Mouse (Mus musculus) bone marrow, adult 2 months (tissue): ENCODE measurements around the gene Olfr630. TPM values are rescaled to one million over a fixed set of nuclear protein-coding genes. Genes with fewer than 3 reads are reported as not detected.
"Not testable (repeated sequence)": the region's sequence is repeated elsewhere in the genome, so short reads cannot be mapped to it uniquely, and the experiment has no call there.

ENCODE experiments used
- H3K27ac ChIP-seq: fragments of 200-500 bp; 2 replicates; pipeline ENCODE4 v1.5.1; 2012; ENCODE audit warnings: low read depth, mild to moderate bottlenecking, control low read depth, inconsistent platforms, low read length; ENCODE audit not compliant: control insufficient read depth, poor library complexity, insufficient read depth
- H3K4me1 ChIP-seq: fragments of 200-500 bp; 2 replicates; pipeline ENCODE4 v1.6.1; 2011; ENCODE audit warnings: low read length; ENCODE audit not compliant: control insufficient read depth, insufficient read depth
- H3K4me3 ChIP-seq: fragments of 200-500 bp; replicated peaks from 2 replicates; pipeline ENCODE3; 2011; ENCODE audit warnings: mild to moderate bottlenecking, low read depth, low read length, control low read depth; ENCODE audit not compliant: control insufficient read depth
- CTCF ChIP-seq: fragments of 200-500 bp; IDR thresholded peaks from 2 replicates; pipeline ENCODE4 v1.5.1; 2011; ENCODE audit warnings: low read length, control low read depth; ENCODE audit not compliant: control insufficient read depth, insufficient read depth
- POLR2A ChIP-seq: fragments of 200-500 bp; IDR thresholded peaks from 2 replicates; pipeline ENCODE4 v1.6.1; 2011; ENCODE audit warnings: low read depth, mild to moderate bottlenecking, control low read depth, low read length, borderline replicate concordance; ENCODE audit not compliant: control insufficient read depth
- WGBS: fragments of 180-500 bp; shearing (Covaris S2); methylation state at CpG from one replicate; pipeline ENCODE4 v1.1.7; 2018; 5-methylcytosine and 5-hydroxymethylcytosine counted together
- polyA plus RNA-seq: library from polyadenylated mRNA; stranded (reverse); fragments of >200 nt; gene quantifications from 2 replicates; pipeline ENCODE4 v1.2.4, GENCODE M21; 2011; ENCODE audit warnings: low replicate concordance; ENCODE audit not compliant: missing spikeins, insufficient read depth, insufficient read length

Olfr630 gene
- polyA plus RNA-seq: not detected in 2 replicates

DNA sequence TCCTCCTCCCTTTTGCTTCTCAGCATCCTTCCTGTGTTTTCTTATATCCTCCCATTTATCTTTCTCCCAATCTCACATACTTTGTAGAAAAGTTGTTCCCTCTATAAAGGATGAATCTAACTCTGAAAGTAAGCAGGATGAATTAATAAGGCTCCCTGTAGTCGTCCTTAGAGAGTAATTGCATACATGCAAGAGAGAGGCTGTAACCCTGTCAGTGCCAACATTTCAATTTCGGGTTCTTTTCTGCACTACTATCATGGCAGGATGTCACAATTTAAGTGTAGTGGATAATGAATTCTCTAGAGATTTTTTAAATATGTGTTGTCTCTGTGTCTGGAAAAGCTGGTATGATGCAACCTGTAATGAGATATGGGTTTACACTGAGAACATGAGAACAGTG lies at the start of gene Olfr630:
Gene Olfr630, minus strand, starts transcription at position 101 of the 400 bp plus-strand sequence.
- WGBS: 59% methylated on average over 2 of the region's 2 CpGs
- Histone ChIP-seq H3K27ac (no peak within 1 kb of the TSS), H3K4me3 (no peak within 1 kb of the TSS), H3K4me1 (no peaks in the 10 kb centered on the region)
- TF ChIP-seq CTCF (no peak), POLR2A (no peak)

DNA sequence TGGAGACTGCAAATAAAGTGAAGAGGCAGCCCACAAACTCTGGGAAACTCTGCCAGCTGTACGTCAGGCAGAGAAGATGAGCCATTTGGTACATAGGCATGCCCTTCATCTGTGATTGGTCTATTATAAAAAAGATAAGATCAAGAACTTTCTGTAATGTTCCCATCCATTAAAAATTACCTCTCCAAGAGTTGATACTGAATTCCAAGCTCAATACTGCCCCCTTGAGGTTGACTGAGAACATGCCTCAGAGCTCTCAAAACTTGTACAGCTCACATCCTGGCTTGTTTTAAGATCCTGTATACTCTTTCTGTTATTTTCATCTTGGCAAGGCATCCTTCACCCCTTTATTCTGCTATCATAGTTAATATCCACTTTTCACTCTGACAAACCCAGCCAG lies 49.7 kb upstream of the Olfr630 start:
- Histone ChIP-seq H3K27ac (no peak overlapping the region), H3K4me3 (no peak overlapping the region), H3K4me1 (no peaks in the 10 kb centered on the region)
- WGBS: 44% methylated on average over 1 of the region's 1 CpGs
- TF ChIP-seq POLR2A (no peak), CTCF (peak; percentile 14; the same call in 1 of the 2 replicates)

DNA sequence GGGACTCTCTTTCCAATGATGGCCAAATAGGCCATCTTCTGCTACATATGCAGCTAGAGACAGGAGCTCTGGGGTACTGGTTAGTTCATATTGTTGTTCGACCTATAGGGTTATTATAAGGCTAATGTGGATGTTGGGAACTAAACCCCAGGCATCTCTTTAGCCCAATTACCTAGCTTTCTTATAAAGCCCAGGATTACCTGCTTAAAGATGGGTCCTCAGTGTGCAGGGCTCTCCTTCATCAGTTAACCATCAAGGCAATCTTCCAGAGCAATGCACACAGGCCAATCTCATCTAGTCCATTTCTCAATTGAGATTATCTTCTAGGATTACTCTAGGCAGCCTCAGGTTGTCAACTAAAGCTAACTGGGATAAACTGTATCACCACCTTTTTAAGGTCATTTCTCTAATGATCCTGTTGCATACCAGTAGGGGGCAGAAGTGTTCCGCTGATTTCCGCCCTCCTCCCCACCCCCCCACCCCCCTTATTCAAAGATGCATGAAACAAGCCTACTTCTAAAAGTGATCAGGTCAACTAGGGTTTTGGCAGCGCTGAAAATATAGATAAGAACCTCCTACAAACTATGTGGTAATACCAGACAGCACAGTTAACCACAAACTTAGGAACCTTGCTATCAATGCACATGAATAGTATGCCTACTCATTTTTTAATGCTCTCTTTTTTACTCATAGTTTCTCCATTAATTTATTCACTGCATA lies 35.7 kb upstream of the Olfr630 start:
- WGBS: 10% methylated on average over 4 of the region's 4 CpGs

DNA sequence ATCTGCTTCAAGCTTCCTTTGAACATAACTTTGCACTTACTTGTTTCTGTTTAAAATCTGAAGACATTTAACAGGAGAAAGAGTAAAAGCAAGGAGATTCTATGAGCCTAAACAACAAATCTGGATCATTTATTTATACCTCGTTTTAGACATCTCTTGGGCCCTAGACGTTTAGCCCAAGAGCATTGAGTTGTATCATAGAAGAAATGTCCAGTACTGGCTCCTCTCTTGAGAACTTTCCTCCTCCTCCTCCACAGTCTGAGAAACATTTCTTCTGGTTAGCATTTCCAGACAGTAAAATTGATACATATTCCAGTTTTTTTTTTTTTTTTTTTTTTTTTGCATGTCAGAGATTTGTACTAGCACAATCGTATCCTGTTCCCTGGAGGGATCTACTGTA lies 34.6 kb upstream of the Olfr630 start, which contains the start of gene Olfr67:
Gene Olfr67, minus strand, starts transcription at position 101 of the 400 bp plus-strand sequence.
- H3K4me1 ChIP-seq: no peaks in the 10 kb centered on the region
- H3K27ac ChIP-seq: no peak within 1 kb of the TSS
- WGBS: 51% methylated on average over 3 of the region's 3 CpGs
- no peak within 1 kb of the TSS for H3K4me3 ChIP-seq
- TF ChIP-seq CTCF (no peak), POLR2A (no peak)

More for the DNA sequence above, 35.7 kb upstream of the Olfr630 start:
- TF ChIP-seq CTCF: no peak
- no peak for TF ChIP-seq POLR2A
- H3K4me1 ChIP-seq: no peaks in the 10 kb centered on the region
- H3K4me3 ChIP-seq: no peak overlapping the region
- no peak overlapping the region for H3K27ac ChIP-seq

DNA sequence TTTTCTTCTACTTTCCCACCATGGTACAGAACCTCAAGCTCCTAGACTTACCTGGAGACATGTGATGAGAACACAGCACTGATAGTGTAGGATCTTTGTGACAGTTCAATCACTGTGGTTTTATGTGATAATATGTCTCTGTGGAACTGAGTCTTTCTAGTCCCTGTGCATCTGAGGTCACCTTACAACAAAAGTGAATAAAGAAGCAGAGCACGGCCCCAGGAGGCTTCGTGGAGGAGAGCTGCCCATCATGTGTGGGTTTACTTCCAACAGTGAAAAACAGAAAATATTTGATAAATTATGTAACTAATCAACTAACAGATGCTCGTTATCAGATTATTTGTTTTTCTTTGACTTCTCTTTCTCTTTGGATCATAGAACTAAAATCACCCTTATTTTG lies 22.5 kb upstream of the Olfr630 start, which contains the start of gene Olfr68:
Gene Olfr68, minus strand, starts transcription at position 101 of the 400 bp plus-strand sequence.
- no peak for TF ChIP-seq POLR2A
- no peak for TF ChIP-seq CTCF
- WGBS: 79% methylated on average over 3 of the region's 3 CpGs
- Histone ChIP-seq H3K4me1 (no peaks in the 10 kb centered on the region), H3K27ac (no peak within 1 kb of the TSS), H3K4me3 (no peak within 1 kb of the TSS)

DNA sequence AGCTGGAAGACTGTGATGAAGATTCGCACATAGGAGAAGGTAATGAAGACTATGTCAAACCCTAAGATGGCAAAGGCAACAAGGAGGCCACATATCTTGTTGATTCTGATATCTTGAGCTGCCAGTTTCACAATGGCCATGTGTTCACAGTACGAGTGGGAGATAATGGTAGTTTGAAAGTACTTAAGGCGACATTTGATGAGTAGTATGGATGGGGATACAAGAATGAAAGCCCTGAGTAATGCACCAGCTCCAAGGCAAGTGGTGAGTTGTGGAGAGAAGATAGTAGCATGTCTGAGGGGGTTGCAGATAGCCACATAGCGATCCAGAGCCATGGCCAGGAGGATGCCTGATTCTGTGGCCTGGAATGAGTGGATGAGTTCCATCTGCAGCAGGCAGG lies 20.5 kb upstream of the Olfr630 start:
- 64% methylated on average over 4 of the region's 4 CpGs for WGBS
- not testable (repeated sequence) for H3K4me1 ChIP-seq, H3K4me3 ChIP-seq, H3K27ac ChIP-seq

DNA sequence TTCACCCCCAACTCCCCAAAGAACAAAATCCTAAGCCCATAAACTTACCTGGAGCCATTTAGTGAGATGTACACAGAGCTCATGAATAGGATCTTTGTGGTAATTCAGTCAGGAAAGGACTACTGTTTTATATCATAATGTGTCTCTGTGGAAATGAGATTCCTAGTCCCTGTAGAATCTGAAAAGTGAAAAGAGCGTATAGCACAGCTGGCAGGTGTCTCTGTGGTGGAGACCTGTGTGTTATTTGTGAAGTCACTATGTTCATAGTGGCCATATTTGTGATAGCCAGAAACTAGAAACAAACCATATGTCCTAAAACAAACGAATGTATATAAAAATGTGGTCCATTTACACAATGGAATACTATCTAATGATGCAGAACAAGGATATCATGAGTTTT lies 14.4 kb upstream of the Olfr630 start, which contains the start of gene Olfr69:
Gene Olfr69, minus strand, starts transcription at position 101 of the 400 bp plus-strand sequence.
- Histone ChIP-seq H3K27ac (no peak within 1 kb of the TSS), H3K4me3 (no peak within 1 kb of the TSS), H3K4me1 (no peaks in the 10 kb centered on the region)
- WGBS: 77% methylated on average over 2 of the region's 2 CpGs
- TF ChIP-seq POLR2A (no peak), CTCF (no peak)

DNA sequence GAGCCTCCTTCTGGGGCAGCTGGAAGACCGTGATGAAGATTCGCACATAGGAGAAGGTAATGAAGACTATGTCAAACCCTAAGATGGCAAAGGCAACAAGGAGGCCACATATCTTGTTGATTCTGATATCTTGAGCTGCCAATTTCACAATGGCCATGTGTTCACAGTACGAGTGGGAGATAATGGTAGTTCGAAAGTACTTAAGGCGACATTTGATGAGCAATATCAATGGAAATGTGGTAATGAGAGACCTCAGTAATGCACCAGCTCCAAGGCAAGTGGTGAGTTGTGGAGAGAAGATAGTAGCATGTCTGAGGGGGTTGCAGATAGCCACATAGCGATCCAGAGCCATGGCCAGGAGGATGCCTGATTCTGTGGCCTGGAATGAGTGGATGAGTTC lies 10.6 kb upstream of the Olfr630 start:
- WGBS: 67% methylated on average over 6 of the region's 6 CpGs
- not testable (repeated sequence) for H3K27ac ChIP-seq, H3K4me1 ChIP-seq, H3K4me3 ChIP-seq

DNA sequence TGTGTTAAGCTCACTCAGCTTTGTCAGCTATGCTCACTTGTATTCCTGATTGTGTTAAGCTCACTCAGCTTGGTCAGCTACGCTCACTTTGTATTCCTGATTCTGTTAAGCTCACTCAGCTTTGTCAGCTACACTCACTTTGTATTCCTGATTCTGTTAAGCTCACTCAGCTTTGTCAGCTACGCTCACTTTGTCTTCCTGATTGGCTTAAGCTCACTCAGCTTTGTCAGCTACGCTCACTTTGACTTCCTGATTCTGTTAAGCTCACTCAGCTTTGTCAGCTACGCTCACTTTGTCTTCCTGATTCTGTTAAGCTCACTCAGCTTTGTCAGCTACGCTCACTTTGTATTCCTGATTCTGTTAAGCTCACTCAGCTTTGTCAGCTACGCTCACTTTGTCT lies 5.1 kb upstream of the Olfr630 start:
- 11% methylated on average over 6 of the region's 6 CpGs for WGBS
- not testable (repeated sequence) for H3K4me3 ChIP-seq, H3K4me1 ChIP-seq, H3K27ac ChIP-seq
